Mouse (Mus musculus): ENCODE measurements at regions not wholly inside any gene's neighbourhood (a gene's known extent, or its start where the extent isn't known, plus 50 kb on each side); places are given as distances from the start of the nearest gene placed in this dataset.

GRCm38 (mm10) chr3:9173643-9174516, 436.0 kb downstream of the Zfp704 start:
- ATAC-seq (replicated peaks; ENCODE audit: insufficient number of reproducible peaks, low FRiP score, low TSS enrichment, low read depth) (no peak), DNase-seq (ENCODE audit: low spot score) (peak; percentile 26)
- Histone ChIP-seq H3K9me3 (replicated peaks; ENCODE audit: control insufficient read depth, low read length) (no peaks in the 10 kb centered on the region), H3K27ac (replicated peaks; ENCODE audit: low read depth, low read length) (no peak overlapping the region), H3K27me3 (ENCODE audit: control insufficient read depth, insufficient read depth, low read length) (no peaks in the 10 kb centered on the region), H3K4me1 (ENCODE audit: control insufficient read depth, insufficient read depth, low read length) (no peaks in the 10 kb centered on the region), H3K4me2 (ENCODE audit: low read depth, low read length) (no peak overlapping the region), H3K9ac (replicated peaks; ENCODE audit: low read length) (no peak overlapping the region), H3K36me3 (replicated peaks; ENCODE audit: control insufficient read depth, insufficient read depth, low read depth, low read length) (no peaks in the 10 kb centered on the region), H3K4me3 (ENCODE audit: low read depth, low read length) (no peak overlapping the region)
- WGBS, result 63% methylated on average over 16 of the region's 16 CpGs

- DNase-seq (ENCODE audit: low spot score), result no peak
- no peaks in the 10 kb centered on the region for H3K4me1 ChIP-seq (ENCODE audit: control insufficient read depth, insufficient read depth, low read length)
- no peaks in the 10 kb centered on the region for H3K27me3 ChIP-seq (ENCODE audit: control insufficient read depth, insufficient read depth, low read length)
- H3K4me3 ChIP-seq (ENCODE audit: low read depth, low read length), result no peak overlapping the region
- WGBS, result 50% methylated on average over 1 of the region's 1 CpGs
- no peak for ATAC-seq (replicated peaks; ENCODE audit: insufficient number of reproducible peaks, low FRiP score, low TSS enrichment, low read depth)
- no peak overlapping the region for H3K9ac ChIP-seq (replicated peaks; ENCODE audit: low read length)
- H3K36me3 ChIP-seq (replicated peaks; ENCODE audit: control insufficient read depth, insufficient read depth, low read depth, low read length), result no peaks in the 10 kb centered on the region
- no peak overlapping the region for H3K4me2 ChIP-seq (ENCODE audit: low read depth, low read length)
- no peak overlapping the region for H3K27ac ChIP-seq (replicated peaks; ENCODE audit: low read depth, low read length)
- H3K9me3 ChIP-seq (replicated peaks; ENCODE audit: control insufficient read depth, low read length), result no peaks in the 10 kb centered on the region
Measured at GRCm38 (mm10) chr3:9171970-9172369, 437.9 kb downstream of the Zfp704 start.

GRCm38 (mm10) chr3:9168955-9169354, 440.9 kb downstream of the Zfp704 start:
- ATAC-seq (replicated peaks; ENCODE audit: insufficient number of reproducible peaks, low FRiP score, low TSS enrichment, low read depth), result no peak
- Histone ChIP-seq H3K9me3 (replicated peaks; ENCODE audit: control insufficient read depth, low read length) (no peaks in the 10 kb centered on the region), H3K4me3 (ENCODE audit: low read depth, low read length) (no peak overlapping the region), H3K27ac (replicated peaks; ENCODE audit: low read depth, low read length) (no peak overlapping the region), H3K4me1 (ENCODE audit: control insufficient read depth, insufficient read depth, low read length) (no peaks in the 10 kb centered on the region), H3K36me3 (replicated peaks; ENCODE audit: control insufficient read depth, insufficient read depth, low read depth, low read length) (no peaks in the 10 kb centered on the region), H3K27me3 (ENCODE audit: control insufficient read depth, insufficient read depth, low read length) (no peaks in the 10 kb centered on the region), H3K9ac (replicated peaks; ENCODE audit: low read length) (no peak overlapping the region), H3K4me2 (ENCODE audit: low read depth, low read length) (no peak overlapping the region)
- 76% methylated on average over 12 of the region's 12 CpGs for whole genome bisulfite sequencing
- DNase-seq (ENCODE audit: low spot score), result no peak

- DNase-seq (ENCODE audit: low spot score) (no peak), ATAC-seq (replicated peaks; ENCODE audit: insufficient number of reproducible peaks, low FRiP score, low TSS enrichment, low read depth) (no peak)
- Histone ChIP-seq H3K4me2 (ENCODE audit: low read depth, low read length) (no peak overlapping the region), H3K9me3 (replicated peaks; ENCODE audit: control insufficient read depth, low read length) (no peaks in the 10 kb centered on the region), H3K27ac (replicated peaks; ENCODE audit: low read depth, low read length) (no peak overlapping the region), H3K36me3 (replicated peaks; ENCODE audit: control insufficient read depth, insufficient read depth, low read depth, low read length) (no peaks in the 10 kb centered on the region), H3K9ac (replicated peaks; ENCODE audit: low read length) (no peak overlapping the region), H3K4me3 (ENCODE audit: low read depth, low read length) (no peak overlapping the region), H3K4me1 (ENCODE audit: control insufficient read depth, insufficient read depth, low read length) (no peaks in the 10 kb centered on the region), H3K27me3 (ENCODE audit: control insufficient read depth, insufficient read depth, low read length) (no peaks in the 10 kb centered on the region)
- WGBS, result 29% methylated on average over 15 of the region's 15 CpGs
Measured at GRCm38 (mm10) chr3:9159073-9159472, 450.8 kb downstream of the Zfp704 start.

- DNase-seq (ENCODE audit: low spot score) (no peak), ATAC-seq (replicated peaks; ENCODE audit: insufficient number of reproducible peaks, low FRiP score, low TSS enrichment, low read depth) (no peak)
- H3K9ac ChIP-seq (replicated peaks; ENCODE audit: low read length), result no peak overlapping the region
- no peaks in the 10 kb centered on the region for H3K36me3 ChIP-seq (replicated peaks; ENCODE audit: control insufficient read depth, insufficient read depth, low read depth, low read length)
- no peaks in the 10 kb centered on the region for H3K9me3 ChIP-seq (replicated peaks; ENCODE audit: control insufficient read depth, low read length)
- H3K27ac ChIP-seq (replicated peaks; ENCODE audit: low read depth, low read length), result no peak overlapping the region
- 79% methylated on average over 7 of the region's 7 CpGs for WGBS
- no peaks in the 10 kb centered on the region for H3K4me1 ChIP-seq (ENCODE audit: control insufficient read depth, insufficient read depth, low read length)
- no peak overlapping the region for H3K4me2 ChIP-seq (ENCODE audit: low read depth, low read length)
- H3K27me3 ChIP-seq (ENCODE audit: control insufficient read depth, insufficient read depth, low read length), result no peaks in the 10 kb centered on the region
- H3K4me3 ChIP-seq (ENCODE audit: low read depth, low read length), result no peak overlapping the region
Measured at GRCm38 (mm10) chr3:9154172-9154571, 455.7 kb downstream of the Zfp704 start.

GRCm38 (mm10) chr3:9153690-9154089, 456.2 kb downstream of the Zfp704 start:
- Histone ChIP-seq H3K4me1 (ENCODE audit: control insufficient read depth, insufficient read depth, low read length) (no peaks in the 10 kb centered on the region), H3K4me2 (ENCODE audit: low read depth, low read length) (no peak overlapping the region), H3K36me3 (replicated peaks; ENCODE audit: control insufficient read depth, insufficient read depth, low read depth, low read length) (no peaks in the 10 kb centered on the region), H3K27me3 (ENCODE audit: control insufficient read depth, insufficient read depth, low read length) (no peaks in the 10 kb centered on the region), H3K27ac (replicated peaks; ENCODE audit: low read depth, low read length) (no peak overlapping the region), H3K9ac (replicated peaks; ENCODE audit: low read length) (no peak overlapping the region), H3K4me3 (ENCODE audit: low read depth, low read length) (no peak overlapping the region), H3K9me3 (replicated peaks; ENCODE audit: control insufficient read depth, low read length) (no peaks in the 10 kb centered on the region)
- DNase-seq (ENCODE audit: low spot score) (peak; percentile 11), ATAC-seq (replicated peaks; ENCODE audit: insufficient number of reproducible peaks, low FRiP score, low TSS enrichment, low read depth) (no peak)
- WGBS, result 40% methylated on average over 5 of the region's 5 CpGs

- 40% methylated on average over 1 of the region's 1 CpGs for WGBS
- no peak overlapping the region for H3K4me3 ChIP-seq (ENCODE audit: low read depth, low read length)
- DNase-seq (ENCODE audit: low spot score) (no peak), ATAC-seq (replicated peaks; ENCODE audit: insufficient number of reproducible peaks, low FRiP score, low TSS enrichment, low read depth) (no peak)
- no peak overlapping the region for H3K9ac ChIP-seq (replicated peaks; ENCODE audit: low read length)
- H3K36me3 ChIP-seq (replicated peaks; ENCODE audit: control insufficient read depth, insufficient read depth, low read depth, low read length), result no peaks in the 10 kb centered on the region
- no peak overlapping the region for H3K4me2 ChIP-seq (ENCODE audit: low read depth, low read length)
- H3K27ac ChIP-seq (replicated peaks; ENCODE audit: low read depth, low read length), result no peak overlapping the region
- H3K9me3 ChIP-seq (replicated peaks; ENCODE audit: control insufficient read depth, low read length), result no peaks in the 10 kb centered on the region
- no peaks in the 10 kb centered on the region for H3K4me1 ChIP-seq (ENCODE audit: control insufficient read depth, insufficient read depth, low read length)
- H3K27me3 ChIP-seq (ENCODE audit: control insufficient read depth, insufficient read depth, low read length), result no peaks in the 10 kb centered on the region
Measured at GRCm38 (mm10) chr3:9152256-9152655, 457.6 kb downstream of the Zfp704 start.

GRCm38 (mm10) chr3:9151590-9151989, 458.3 kb downstream of the Zfp704 start:
- DNase-seq (ENCODE audit: low spot score), result no peak

More at GRCm38 (mm10) chr3:9151590-9151989, 458.3 kb downstream of the Zfp704 start:
- no peak overlapping the region for H3K4me2 ChIP-seq (ENCODE audit: low read depth, low read length)
- H3K27ac ChIP-seq (replicated peaks; ENCODE audit: low read depth, low read length), result no peak overlapping the region
- 55% methylated on average over 2 of the region's 2 CpGs for WGBS
- no peak overlapping the region for H3K4me3 ChIP-seq (ENCODE audit: low read depth, low read length)
- no peaks in the 10 kb centered on the region for H3K4me1 ChIP-seq (ENCODE audit: control insufficient read depth, insufficient read depth, low read length)
- H3K27me3 ChIP-seq (ENCODE audit: control insufficient read depth, insufficient read depth, low read length), result no peaks in the 10 kb centered on the region
- no peaks in the 10 kb centered on the region for H3K9me3 ChIP-seq (replicated peaks; ENCODE audit: control insufficient read depth, low read length)
- ATAC-seq (replicated peaks; ENCODE audit: insufficient number of reproducible peaks, low FRiP score, low TSS enrichment, low read depth), result no peak
- no peak overlapping the region for H3K9ac ChIP-seq (replicated peaks; ENCODE audit: low read length)
- no peaks in the 10 kb centered on the region for H3K36me3 ChIP-seq (replicated peaks; ENCODE audit: control insufficient read depth, insufficient read depth, low read depth, low read length)
